Mouse (Mus musculus): Measurements from ENCODE around the gene Ecsit. TPM values are rescaled to one million over a fixed set of nuclear protein-coding genes. Genes with fewer than 3 reads are reported as not detected.

Gene Ecsit
- polyA plus RNA-seq, 1 experiment from 2014 or later = 39.6 TPM

DNA sequence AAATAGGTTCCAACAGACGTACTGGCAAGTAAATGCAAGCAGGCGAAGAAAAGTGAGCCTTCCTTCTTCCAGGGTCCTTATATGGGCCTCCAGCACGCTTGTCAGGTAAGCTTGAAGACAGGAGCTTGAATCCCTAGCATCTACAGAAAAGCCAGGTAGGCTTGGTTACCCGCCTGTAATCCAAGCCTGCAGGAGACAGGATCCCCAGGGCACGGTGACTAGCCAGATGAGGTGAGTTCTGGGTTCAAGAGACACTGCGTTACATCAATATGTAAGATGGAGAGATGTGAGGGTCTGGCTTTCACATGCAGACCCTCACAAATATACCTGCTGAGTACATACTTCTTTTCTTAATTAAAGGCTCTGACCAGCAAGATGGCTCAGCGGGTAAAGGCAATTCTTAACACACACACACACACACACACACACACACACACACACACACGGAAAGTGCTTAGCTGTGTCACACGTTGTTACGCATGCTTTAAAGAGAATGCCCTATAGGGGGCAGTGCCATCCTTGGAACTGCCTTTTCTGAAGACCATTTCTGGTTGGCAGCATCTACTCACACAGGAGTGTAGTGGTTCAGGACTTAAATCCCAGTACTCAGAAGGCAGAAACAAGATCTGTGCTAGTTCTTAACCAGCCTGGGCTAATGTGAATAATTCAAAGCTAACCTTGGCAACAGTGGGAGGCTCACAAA is 32.7 kb upstream of the Ecsit start:
- WGBS = 39% methylated on average over 10 of the region's 10 CpGs
- peak overlapping the region; percentile 81; the same call in 1 of the 2 replicates for H3K27ac ChIP-seq

DNA sequence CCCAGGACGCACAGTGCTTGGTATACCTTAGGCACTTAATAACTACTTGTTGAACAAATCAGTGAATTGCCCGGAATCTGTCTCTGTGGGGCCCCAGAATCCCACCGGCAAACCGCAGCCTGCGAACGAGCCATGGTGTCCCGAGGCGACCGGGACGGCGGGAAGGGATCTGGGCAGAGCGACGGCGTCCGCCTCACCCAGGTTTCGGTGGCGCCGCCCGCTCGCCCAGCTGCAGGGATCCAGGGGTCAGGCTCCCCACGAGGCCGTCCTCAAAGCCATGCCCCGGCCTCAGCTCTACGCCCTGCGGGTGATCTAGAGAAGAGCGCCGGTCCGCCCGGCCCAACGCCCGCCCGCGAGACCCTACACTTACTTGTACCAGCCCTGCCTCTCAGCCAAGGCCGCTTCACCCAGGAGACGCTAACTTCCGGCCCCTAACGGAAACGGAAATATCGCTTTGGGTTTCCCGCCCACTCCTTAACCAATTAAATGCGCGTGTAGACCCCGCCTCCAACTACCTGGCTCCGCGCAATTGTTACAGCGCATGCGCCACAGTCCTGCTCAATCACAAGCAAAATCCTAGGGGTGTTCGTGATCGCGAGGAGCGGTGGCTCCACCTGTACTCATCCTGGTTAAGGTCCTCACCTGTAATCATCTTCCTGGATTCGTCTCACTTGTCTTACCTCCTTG is 31.6 kb upstream of the Ecsit start, which contains the start of gene Elof1:
Gene Elof1, minus strand, starts transcription at position 433 of the 687 bp plus-strand sequence.
- peak within 1 kb of the TSS; percentile 81; the same call in 1 of the 2 replicates for H3K27ac ChIP-seq
- H3K36me3 ChIP-seq = peaks cover 25% of the 10 kb centered on the region
- peaks cover 15% of the 10 kb centered on the region for H3K4me1 ChIP-seq
- H3K4me2 ChIP-seq = peak within 1 kb of the TSS; percentile 68
- H3K9me3 ChIP-seq = no peaks in the 10 kb centered on the region
- WGBS = under 1% methylated on average over 52 of the region's 52 CpGs
- H3K27me3 ChIP-seq = no peaks in the 10 kb centered on the region
- peak within 1 kb of the TSS; percentile 88 for H3K9ac ChIP-seq
- ATAC-seq (ENCODE audit: insufficient number of reproducible peaks, low FRiP score, low TSS enrichment, low read depth) = peak; percentile 91
- H3K4me3 ChIP-seq = peak within 1 kb of the TSS; percentile 89

More for the DNA sequence above, 32.7 kb upstream of the Ecsit start:
- Histone ChIP-seq H3K9me3 (no peaks in the 10 kb centered on the region), H3K4me2 (peak overlapping the region; percentile 68), H3K36me3 (peaks cover 15% of the 10 kb centered on the region), H3K4me3 (peak overlapping the region; percentile 89), H3K27me3 (no peaks in the 10 kb centered on the region), H3K9ac (peak overlapping the region; percentile 49; the same call in 1 of the 2 replicates), H3K4me1 (peaks cover 15% of the 10 kb centered on the region)
- ATAC-seq (ENCODE audit: insufficient number of reproducible peaks, low FRiP score, low TSS enrichment, low read depth) = no peak

DNA sequence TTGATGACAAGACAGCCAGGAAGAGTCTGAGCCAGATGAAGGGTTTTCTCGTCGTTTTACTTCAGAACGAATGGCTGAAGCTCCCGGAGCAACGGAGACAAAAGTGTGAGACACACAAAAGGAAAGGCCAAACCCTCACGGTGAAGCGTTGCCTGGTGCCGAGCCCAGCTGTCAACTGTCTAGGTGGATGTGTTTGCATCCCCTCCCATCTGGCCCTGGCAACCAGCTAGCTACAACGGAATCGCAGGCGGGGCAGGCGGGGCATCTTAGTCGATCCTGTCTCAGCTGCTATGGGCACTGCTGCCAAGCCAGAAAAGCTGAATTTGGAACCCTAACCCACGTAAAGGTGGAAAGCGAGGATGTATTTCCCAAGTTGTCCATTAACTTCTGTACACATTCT is 30.8 kb upstream of the Ecsit start:
- Histone ChIP-seq H3K4me1 (peaks cover 15% of the 10 kb centered on the region), H3K36me3 (peaks cover 32% of the 10 kb centered on the region), H3K9me3 (no peaks in the 10 kb centered on the region), H3K4me3 (peak overlapping the region; percentile 89), H3K4me2 (peak overlapping the region; percentile 68), H3K27me3 (no peaks in the 10 kb centered on the region), H3K27ac (no peak overlapping the region), H3K9ac (peak overlapping the region; percentile 88; the same call in 1 of the 2 replicates)
- no peak for ATAC-seq (ENCODE audit: insufficient number of reproducible peaks, low FRiP score, low TSS enrichment, low read depth)
- 26% methylated on average over 15 of the region's 15 CpGs for whole genome bisulfite sequencing

DNA sequence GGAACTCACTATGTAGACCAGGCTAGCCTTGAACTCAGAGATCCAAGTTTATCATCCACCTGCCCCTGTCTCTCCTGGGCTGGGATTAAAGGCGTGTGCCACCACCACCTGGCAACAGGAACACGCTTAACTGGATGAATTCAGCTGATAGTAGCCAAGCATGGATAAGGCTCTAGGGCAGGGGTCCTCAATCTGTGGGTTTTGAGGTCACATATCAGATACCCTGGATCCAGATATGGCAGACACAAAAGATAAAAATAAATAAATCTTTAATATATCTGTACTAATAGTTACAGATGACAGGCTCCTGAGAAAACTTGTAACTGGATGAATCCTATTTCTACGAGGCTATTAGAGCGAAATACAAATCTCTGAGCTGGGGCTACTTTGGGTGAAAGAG is 30.4 kb upstream of the Ecsit start:
- Histone ChIP-seq H3K4me1 (peaks cover 15% of the 10 kb centered on the region), H3K27ac (no peak overlapping the region), H3K9ac (no peak overlapping the region), H3K36me3 (peaks cover 36% of the 10 kb centered on the region), H3K4me3 (peak overlapping the region; percentile 89), H3K4me2 (peak overlapping the region; percentile 68), H3K27me3 (no peaks in the 10 kb centered on the region), H3K9me3 (no peaks in the 10 kb centered on the region)
- ATAC-seq (ENCODE audit: insufficient number of reproducible peaks, low FRiP score, low TSS enrichment, low read depth) = no peak
- 88% methylated on average over 4 of the region's 4 CpGs for WGBS

DNA sequence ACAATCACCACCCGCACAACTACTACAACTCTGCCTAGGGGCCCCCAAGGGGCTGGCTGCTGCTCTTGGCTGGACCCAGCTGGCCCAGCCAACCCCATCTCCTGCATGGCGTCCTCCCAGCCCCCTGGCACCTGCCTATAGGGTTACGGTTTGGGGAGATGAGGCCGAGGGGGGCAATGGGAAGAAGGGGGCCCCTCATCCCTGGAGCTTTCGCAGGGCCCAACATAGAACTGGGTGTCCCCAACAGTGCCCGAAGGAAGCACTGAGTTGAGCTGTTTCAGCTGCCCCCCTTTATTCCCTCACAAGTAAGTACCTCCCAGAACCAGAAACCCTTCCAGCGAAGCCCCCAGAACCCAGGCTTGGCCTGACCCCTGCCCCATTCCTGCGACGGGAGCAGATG is 23.0 kb upstream of the Ecsit start:
- Histone ChIP-seq H3K4me1 (no peaks in the 10 kb centered on the region), H3K9me3 (no peaks in the 10 kb centered on the region), H3K4me2 (no peak overlapping the region), H3K4me3 (no peak overlapping the region), H3K9ac (no peak overlapping the region), H3K27me3 (no peaks in the 10 kb centered on the region), H3K27ac (no peak overlapping the region), H3K36me3 (peaks cover 39% of the 10 kb centered on the region)
- ATAC-seq (ENCODE audit: insufficient number of reproducible peaks, low FRiP score, low TSS enrichment, low read depth) = no peak
- WGBS = 94% methylated on average over 9 of the region's 9 CpGs

DNA sequence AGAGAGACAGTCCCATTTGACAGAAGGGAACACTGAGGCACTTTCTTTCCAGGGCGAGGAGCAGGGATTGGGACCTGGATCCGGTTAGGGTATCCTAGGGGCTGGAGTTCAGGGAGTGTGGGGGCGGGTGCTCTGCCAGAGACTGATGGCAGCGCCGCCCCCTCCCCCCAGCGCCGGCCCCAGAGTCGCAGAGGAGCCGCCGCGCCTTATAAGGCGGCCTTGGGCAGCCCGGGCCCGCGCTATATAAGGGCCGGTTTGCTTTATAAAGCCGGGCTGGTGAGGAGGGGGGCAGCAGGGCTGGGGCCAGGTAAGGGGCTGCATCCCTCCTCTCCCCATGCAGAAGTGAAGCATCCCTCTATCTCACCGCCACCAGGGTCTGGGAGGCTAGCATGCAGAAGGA is 14.7 kb upstream of the Ecsit start:
- Histone ChIP-seq H3K4me3 (no peak overlapping the region), H3K27me3 (peaks cover 49% of the 10 kb centered on the region), H3K9me3 (no peaks in the 10 kb centered on the region), H3K27ac (no peak overlapping the region), H3K4me1 (peaks cover 20% of the 10 kb centered on the region), H3K36me3 (no peaks in the 10 kb centered on the region), H3K9ac (no peak overlapping the region), H3K4me2 (no peak overlapping the region)
- WGBS = 4% methylated on average over 15 of the region's 18 CpGs
- no peak for ATAC-seq (ENCODE audit: insufficient number of reproducible peaks, low FRiP score, low TSS enrichment, low read depth)

DNA sequence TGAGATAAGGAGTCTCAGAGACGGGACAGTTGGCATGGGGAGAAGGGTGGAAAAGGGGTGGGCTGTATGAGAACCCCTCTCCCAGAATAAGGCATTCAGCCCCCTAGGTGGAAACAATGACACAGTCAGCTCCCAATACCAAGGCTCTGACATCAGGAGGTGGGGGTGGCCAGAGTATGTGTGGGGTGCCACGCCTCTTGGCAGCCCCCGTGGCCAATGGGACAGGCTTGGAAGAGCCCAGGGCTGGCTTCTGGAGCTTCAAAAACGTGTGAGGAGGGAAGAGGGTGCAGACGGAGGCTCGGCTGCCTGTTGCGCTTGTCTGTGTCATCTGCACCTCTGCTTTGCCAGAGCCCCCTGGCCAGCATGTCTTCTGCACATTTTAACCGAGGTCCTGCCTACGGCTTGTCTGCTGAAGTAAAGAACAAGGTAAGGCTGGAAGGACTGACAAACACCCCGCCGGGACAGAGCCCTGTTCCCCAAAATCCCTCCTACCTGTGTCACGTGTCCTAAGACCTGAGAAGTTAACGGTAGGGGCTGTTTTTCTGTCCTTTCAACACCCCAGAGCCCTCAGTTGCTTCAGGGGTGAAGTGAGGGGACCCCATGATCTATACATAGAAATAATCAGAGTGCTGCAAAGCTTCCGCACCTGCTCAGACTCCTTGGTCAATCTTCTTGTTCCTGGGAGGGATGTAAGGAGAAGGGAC is 13.9 kb upstream of the Ecsit start, which contains the start of gene Cnn1:
Gene Cnn1, plus strand, starts transcription at position 224 of the 704 bp plus-strand sequence.
- Histone ChIP-seq H3K27me3 (peaks cover 49% of the 10 kb centered on the region), H3K9ac (no peak within 1 kb of the TSS), H3K4me1 (peaks cover 20% of the 10 kb centered on the region), H3K4me3 (no peak within 1 kb of the TSS), H3K27ac (no peak within 1 kb of the TSS), H3K4me2 (peak within 1 kb of the TSS; percentile 22; the same call in 1 of the 2 replicates), H3K36me3 (no peaks in the 10 kb centered on the region), H3K9me3 (no peaks in the 10 kb centered on the region)
- WGBS = 7% methylated on average over 14 of the region's 14 CpGs
- 0 out of 2 replicates have a peak, but pooled peaks have one; percentile 14 for ATAC-seq (ENCODE audit: insufficient number of reproducible peaks, low FRiP score, low TSS enrichment, low read depth)

DNA sequence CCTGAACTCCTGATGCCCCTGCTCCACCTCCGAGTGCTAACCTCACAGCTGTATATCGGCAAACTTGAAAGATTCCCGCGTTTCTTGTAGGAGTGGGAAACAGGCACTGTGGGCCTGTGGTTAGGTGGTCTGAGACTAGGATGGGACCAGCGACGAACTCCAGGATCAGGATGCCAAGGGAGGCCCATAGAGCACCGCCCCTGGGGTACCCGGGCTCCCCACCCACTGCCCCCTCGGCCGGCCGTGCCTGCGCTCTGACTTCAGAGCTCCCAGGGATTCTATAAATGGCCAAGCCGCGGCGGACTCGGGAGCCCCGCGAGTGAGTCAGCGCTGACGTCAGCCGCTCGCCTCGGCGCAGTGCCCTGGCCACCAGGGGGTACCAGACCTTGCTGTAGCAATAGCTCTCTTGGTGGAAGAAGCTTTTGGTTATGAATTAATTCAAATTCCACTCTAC is 10.6 kb upstream of the Ecsit start:
- peaks cover 41% of the 10 kb centered on the region for H3K27me3 ChIP-seq
- no peak overlapping the region for H3K27ac ChIP-seq
- H3K4me2 ChIP-seq = peak overlapping the region; percentile 53
- H3K9me3 ChIP-seq = no peaks in the 10 kb centered on the region
- H3K4me1 ChIP-seq = peaks cover 20% of the 10 kb centered on the region
- WGBS = 2% methylated on average over 24 of the region's 24 CpGs
- peak; percentile 56; the same call in 1 of the 2 replicates for ATAC-seq (ENCODE audit: insufficient number of reproducible peaks, low FRiP score, low TSS enrichment, low read depth)
- H3K4me3 ChIP-seq = peak overlapping the region; percentile 30
- no peak overlapping the region for H3K9ac ChIP-seq
- H3K36me3 ChIP-seq = no peaks in the 10 kb centered on the region

DNA sequence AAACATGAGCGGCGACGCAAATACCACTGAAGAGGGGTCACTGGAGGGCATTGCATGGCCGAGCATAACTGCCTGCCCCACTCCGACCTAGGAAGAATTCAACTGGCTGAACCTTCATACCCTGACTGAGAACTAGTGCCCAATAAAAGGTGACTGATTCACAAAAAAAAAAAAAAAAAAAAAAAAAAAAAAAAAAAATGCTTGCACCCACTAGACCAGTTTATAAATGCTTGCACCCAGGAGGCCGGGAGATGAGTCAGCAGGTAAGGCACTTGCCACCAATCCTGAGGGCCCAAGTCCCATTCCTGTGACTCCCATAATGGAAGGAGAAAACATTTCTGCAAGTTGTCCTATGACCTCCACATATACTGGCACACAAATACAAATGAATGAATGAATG is 7.5 kb upstream of the Ecsit start:
- Histone ChIP-seq H3K9me3 (no peaks in the 10 kb centered on the region), H3K4me1 (peaks cover 5% of the 10 kb centered on the region), H3K27me3 (peaks cover 11% of the 10 kb centered on the region), H3K4me3 (no peak overlapping the region), H3K36me3 (no peaks in the 10 kb centered on the region), H3K9ac (no peak overlapping the region), H3K27ac (no peak overlapping the region), H3K4me2 (no peak overlapping the region)
- ATAC-seq (ENCODE audit: insufficient number of reproducible peaks, low FRiP score, low TSS enrichment, low read depth) = no peak
- 83% methylated on average over 6 of the region's 6 CpGs for WGBS

DNA sequence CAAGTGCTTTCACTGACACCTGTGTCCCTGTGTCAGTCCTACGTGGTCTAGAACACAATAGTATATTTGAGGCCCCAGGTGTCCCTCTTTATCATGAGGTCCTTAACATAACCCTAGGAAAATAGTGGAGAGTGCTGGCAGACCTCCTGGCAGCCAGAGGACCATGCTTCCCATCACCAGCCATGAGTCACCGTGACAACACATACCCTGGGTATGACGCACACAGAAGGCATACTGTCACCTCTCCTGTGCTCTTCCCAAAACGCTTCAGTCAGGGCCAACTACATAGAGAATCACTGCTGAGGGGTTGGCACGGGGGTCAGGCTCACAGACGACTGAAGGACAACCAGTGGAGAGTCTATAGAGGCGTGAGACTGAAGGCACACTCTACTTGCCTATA is 4.7 kb upstream of the Ecsit start:
- 84% methylated on average over 7 of the region's 7 CpGs for WGBS
- Histone ChIP-seq H3K4me3 (no peak overlapping the region), H3K9me3 (no peaks in the 10 kb centered on the region), H3K9ac (no peak overlapping the region), H3K36me3 (no peaks in the 10 kb centered on the region), H3K4me2 (no peak overlapping the region), H3K27ac (no peak overlapping the region), H3K27me3 (no peaks in the 10 kb centered on the region), H3K4me1 (peaks cover 6% of the 10 kb centered on the region; the same call in 1 of the 2 replicates)
- ATAC-seq (ENCODE audit: insufficient number of reproducible peaks, low FRiP score, low TSS enrichment, low read depth) = no peak

DNA sequence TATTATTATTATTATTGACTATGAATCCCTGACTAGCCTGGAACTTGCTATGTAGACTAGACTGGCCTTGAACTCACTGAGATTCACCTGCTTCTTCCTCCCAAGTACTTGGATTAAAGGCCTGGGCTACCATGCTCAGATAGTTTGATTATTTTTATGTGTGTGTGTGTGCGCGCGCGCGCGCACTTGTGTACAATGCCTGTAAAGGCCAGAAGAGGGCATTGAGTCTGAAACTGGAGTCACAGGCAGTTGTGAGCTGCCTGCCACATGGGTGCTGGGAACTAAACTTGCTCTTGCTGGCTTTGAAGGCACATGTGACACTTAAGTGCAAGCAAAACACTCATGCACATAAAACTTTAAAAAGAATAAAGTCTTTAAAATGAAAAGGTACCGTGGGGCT is 4.0 kb upstream of the Ecsit start:
- WGBS = 96% methylated on average over 7 of the region's 7 CpGs
- H3K27ac ChIP-seq = no peak overlapping the region
- no peaks in the 10 kb centered on the region for H3K36me3 ChIP-seq
- peaks cover 11% of the 10 kb centered on the region; the same call in 1 of the 2 replicates for H3K4me1 ChIP-seq
- H3K9me3 ChIP-seq = no peaks in the 10 kb centered on the region
- ATAC-seq (ENCODE audit: insufficient number of reproducible peaks, low FRiP score, low TSS enrichment, low read depth) = no peak
- H3K4me3 ChIP-seq = no peak overlapping the region
- H3K4me2 ChIP-seq = no peak overlapping the region
- no peaks in the 10 kb centered on the region for H3K27me3 ChIP-seq
- H3K9ac ChIP-seq = no peak overlapping the region
